Mouse (Mus musculus) lung, embryonic 15.5 days (tissue): Measurements from ENCODE around the gene Wnt9a. TPM values are rescaled to one million over a fixed set of nuclear protein-coding genes. Genes with fewer than 3 reads are reported as not detected.

Experiments used
- ATAC-seq: fragments of 200-750 bp; cut with Nextera tagmentation; 2 replicates; pipeline ENCODE4 v1.8.0; 2017; ENCODE audit warnings: moderate number of reproducible peaks, borderline replicate concordance; ENCODE audit not compliant: low FRiP score, low TSS enrichment; ENCODE audit errors: extremely low read depth
- H3K27ac ChIP-seq: fragments of 300-500 bp; sonication (generic); 2 replicates; pipeline ENCODE4 v1.5.1; 2015; ENCODE audit warnings: moderate library complexity, mild to moderate bottlenecking, inconsistent platforms
- H3K27me3 ChIP-seq: fragments of 300-500 bp; sonication (generic); 2 replicates; pipeline ENCODE4 v1.6.1; 2015; ENCODE audit warnings: inconsistent platforms
- H3K36me3 ChIP-seq: fragments of 300-500 bp; sonication (generic); 2 replicates; pipeline ENCODE4 v1.6.1; 2015; ENCODE audit warnings: inconsistent platforms
- H3K4me1 ChIP-seq: fragments of 300-500 bp; sonication (generic); 2 replicates; pipeline ENCODE4 v1.6.1; 2015; ENCODE audit warnings: inconsistent platforms
- H3K4me2 ChIP-seq: fragments of 300-500 bp; sonication (generic); 2 replicates; pipeline ENCODE4 v1.6.1; 2015; ENCODE audit warnings: inconsistent platforms, mild to moderate bottlenecking, moderate library complexity
- H3K4me3 ChIP-seq: fragments of 300-500 bp; sonication (generic); 2 replicates; pipeline ENCODE4 v1.5.1; 2015; ENCODE audit warnings: mild to moderate bottlenecking, inconsistent platforms
- H3K9ac ChIP-seq: fragments of 300-500 bp; sonication (generic); 2 replicates; pipeline ENCODE4 v1.6.1; 2015; ENCODE audit warnings: inconsistent platforms
- H3K9me3 ChIP-seq: fragments of 300-500 bp; sonication (generic); 2 replicates; pipeline ENCODE4 v1.6.1; 2016; ENCODE audit warnings: inconsistent platforms
- WGBS: fragments of 180-500 bp; shearing (Covaris S2); methylation state at CpG from one replicate; pipeline ENCODE4 v1.1.7; 2015; 5-methylcytosine and 5-hydroxymethylcytosine counted together
- microRNA-seq: library from miRNA; unstranded; fragments of <30 nt; microRNA quantifications from one replicate; pipeline ENCODE4, GENCODE M21; 2016
- polyA plus RNA-seq: library from polyadenylated mRNA; unstranded; fragments of >200 nt; fragmentation: Nextera tagmentation; extraction: Ambion mirVana; gene quantifications from 2 replicates; pipeline ENCODE4 v1.2.1, GENCODE M21; 2015

Gene Wnt9a
- polyA plus RNA-seq, 1 experiment from 2014 or later, result 3.0 TPM

DNA sequence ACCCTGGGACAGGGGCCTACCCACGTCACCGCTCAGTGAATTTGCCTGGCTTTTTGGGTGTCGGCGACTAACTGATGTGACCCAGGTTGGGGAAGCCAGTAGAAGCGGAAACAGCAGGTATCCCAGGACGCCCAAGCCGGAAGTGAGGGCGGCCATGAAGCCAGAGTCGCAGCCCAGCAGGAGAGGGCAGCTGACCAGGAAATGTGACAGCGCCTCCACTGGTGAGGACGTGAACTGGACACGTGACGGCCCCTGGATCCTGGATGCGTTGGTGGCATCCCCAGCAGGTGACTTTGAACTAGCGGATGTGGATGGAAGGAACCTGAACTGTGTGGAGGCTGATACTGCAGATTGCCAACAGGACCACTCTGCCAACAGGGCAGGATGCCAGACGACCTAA is 68.7 kb downstream of the Wnt9a start, which contains the start of gene Prss38:
Gene Prss38 (minus strand): TSS at position 183 of the 400 bp plus-strand sequence.
- Histone ChIP-seq H3K4me1 (no peaks in the 10 kb centered on the region), H3K27ac (no peak within 1 kb of the TSS), H3K9ac (no peak within 1 kb of the TSS), H3K4me3 (no peak within 1 kb of the TSS), H3K4me2 (no peak within 1 kb of the TSS), H3K9me3 (no peaks in the 10 kb centered on the region), H3K27me3 (no peaks in the 10 kb centered on the region), H3K36me3 (no peaks in the 10 kb centered on the region)
- ATAC-seq, result no peak
- 75% methylated on average over 16 of the region's 16 CpGs for WGBS

DNA sequence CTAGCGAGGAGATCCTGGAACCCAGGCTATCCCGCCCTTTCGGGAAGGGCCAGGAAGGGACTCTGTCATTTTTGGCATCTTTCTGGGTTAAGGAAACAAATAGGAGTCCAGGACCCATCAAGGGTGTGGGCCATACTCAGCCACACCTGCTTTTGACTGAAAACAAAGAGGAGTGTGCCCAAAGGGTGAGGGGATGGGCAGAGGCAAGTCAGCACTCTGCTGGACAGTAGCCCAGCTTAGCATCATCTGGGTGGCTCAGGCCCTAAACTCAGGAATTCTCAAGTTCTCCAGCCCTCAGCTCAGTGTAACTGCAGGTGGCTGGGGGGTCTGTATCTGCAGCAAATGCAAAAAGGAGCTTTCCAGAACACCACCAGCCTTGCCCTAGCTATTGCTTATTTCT is 71.3 kb downstream of the Wnt9a start:
- Histone ChIP-seq H3K4me1 (no peaks in the 10 kb centered on the region), H3K27me3 (no peaks in the 10 kb centered on the region), H3K9ac (no peak overlapping the region), H3K4me2 (no peak overlapping the region), H3K36me3 (no peaks in the 10 kb centered on the region), H3K9me3 (no peaks in the 10 kb centered on the region), H3K27ac (no peak overlapping the region), H3K4me3 (no peak overlapping the region)
- ATAC-seq, result no peak
- 79% methylated on average over 3 of the region's 3 CpGs for WGBS

DNA sequence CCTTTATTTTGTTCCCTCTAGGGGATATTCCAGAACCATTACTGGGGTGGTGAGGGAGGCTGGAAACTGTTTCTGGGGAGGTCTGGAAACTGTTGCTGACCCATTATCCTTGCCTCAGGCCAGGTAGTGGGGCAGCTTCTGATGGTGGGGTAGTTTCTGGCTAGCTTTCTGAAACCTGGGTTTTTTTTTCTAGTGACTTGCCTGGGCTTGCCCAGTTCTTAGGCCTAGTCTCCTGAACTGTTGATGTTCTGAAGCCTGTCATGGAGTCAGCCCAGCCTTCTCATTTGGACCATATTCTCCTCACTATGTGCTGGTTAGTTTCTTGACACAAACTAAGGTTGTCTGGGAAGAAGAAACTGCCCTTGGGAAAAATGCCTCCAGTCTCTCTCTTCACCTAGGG is 72.8 kb downstream of the Wnt9a start:
- H3K9ac ChIP-seq, result no peak overlapping the region
- no peak overlapping the region for H3K4me3 ChIP-seq
- no peak overlapping the region for H3K27ac ChIP-seq
- ATAC-seq, result no peak
- no peaks in the 10 kb centered on the region for H3K36me3 ChIP-seq
- no peaks in the 10 kb centered on the region for H3K27me3 ChIP-seq
- H3K4me1 ChIP-seq, result peaks cover 9% of the 10 kb centered on the region
- no peak overlapping the region for H3K4me2 ChIP-seq
- H3K9me3 ChIP-seq, result no peaks in the 10 kb centered on the region

Small RNA genes lying within 50 kb of the gene (microRNA-seq; reads per million reads assigned to microRNA genes)
- gene Gm24756, result not detected

Other genes starting within 250 kb of the Wnt9a start
- gene Obscn, start 170.5 kb upstream of the Wnt9a start, polyA plus RNA-seq, result 1.9 and 3.0 TPM in 2 replicates
- 4.5 and 5.3 TPM in 2 replicates for gene Iba57, start 143.2 kb upstream of the Wnt9a start, polyA plus RNA-seq
- 0.56 and 0.60 TPM in 2 replicates for gene Gjc2, start 123.7 kb upstream of the Wnt9a start, polyA plus RNA-seq
- gene Guk1, start 114.7 kb upstream of the Wnt9a start, polyA plus RNA-seq, result 131 and 141 TPM in 2 replicates
- gene Mrpl55, start 104.4 kb upstream of the Wnt9a start, polyA plus RNA-seq, result 89.6 and 92.6 TPM in 2 replicates
- gene 2310033P09Rik, start 98.6 kb upstream of the Wnt9a start, polyA plus RNA-seq, result 31.9 and 32.3 TPM in 2 replicates
- 724 and 743 TPM in 2 replicates for gene Arf1, start 78.7 kb upstream of the Wnt9a start, polyA plus RNA-seq
- 0.08 and 0.14 TPM in 2 replicates for gene Wnt3a, start 16.2 kb upstream of the Wnt9a start, polyA plus RNA-seq
- gene Prss38, start 68.7 kb downstream of the Wnt9a start, polyA plus RNA-seq, result not detected in 2 replicates
- 10.6 and 11.4 TPM in 2 replicates for gene Jmjd4, start 143.1 kb downstream of the Wnt9a start, polyA plus RNA-seq
- 94.3 and 98.9 TPM in 2 replicates for gene Snap47, start 144.3 kb downstream of the Wnt9a start, polyA plus RNA-seq
- gene Zfp867, start 165.5 kb downstream of the Wnt9a start, polyA plus RNA-seq, result 8.1 and 8.2 TPM in 2 replicates
- gene Zkscan17, start 219.8 kb downstream of the Wnt9a start, polyA plus RNA-seq, result 25.4 and 25.5 TPM in 2 replicates
- gene Nlrp3, start 234.6 kb downstream of the Wnt9a start, polyA plus RNA-seq, result 0.24 and 0.42 TPM in 2 replicates